Mouse (Mus musculus) bone marrow macrophage, adult 2 months (primary cell): ENCODE measurements around the gene Bud23.

ENCODE experiments used
- CTCF ChIP-seq: IDR thresholded peaks from 2 replicates; pipeline ENCODE4 v1.5.1; 2012; ENCODE audit warnings: low read depth, mild to moderate bottlenecking, low read length, moderate library complexity
- POLR2A ChIP-seq: IDR thresholded peaks from 2 replicates; pipeline ENCODE4 v1.6.1; 2012; ENCODE audit warnings: mild to moderate bottlenecking, low read depth, low read length, borderline replicate concordance

GRCm38 (mm10) chr5:135070448-135070847 is 5.7 kb upstream of the Bud23 start:
- TF ChIP-seq CTCF, result no peak
- TF ChIP-seq POLR2A, result no peak
